Mouse (Mus musculus) limb, embryonic 11.5 days (tissue): Measurements from ENCODE around the gene Nectin2. TPM values are rescaled to one million over a fixed set of nuclear protein-coding genes. Genes with fewer than 3 reads are reported as not detected.
A peak's percentile ranks its signal among the peaks of the same experiment; 100 is the strongest.

ENCODE experiments used
- ATAC-seq: fragments of 200-750 bp; cut with Nextera tagmentation; 2 replicates; pipeline ENCODE4 v1.8.0; 2017; ENCODE audit warnings: low read depth; ENCODE audit not compliant: insufficient number of reproducible peaks, low FRiP score, low TSS enrichment
- DNase-seq: peaks from one replicate; pipeline ENCODE4 v3.0.0-alpha.2; 2015; ENCODE audit warnings: low spot score
- H3K27ac ChIP-seq: fragments of 300-500 bp; sonication (generic); replicated peaks from 2 replicates; pipeline ENCODE4 v1.5.1; 2014; ENCODE audit warnings: low read depth, mild to moderate bottlenecking, low read length
- H3K27me3 ChIP-seq: fragments of 300-500 bp; sonication (generic); 2 replicates; pipeline ENCODE4 v1.6.1; 2014; ENCODE audit warnings: mild to moderate bottlenecking, low read length, mixed read lengths; ENCODE audit not compliant: control insufficient read depth, insufficient read depth
- H3K36me3 ChIP-seq: fragments of 300-500 bp; sonication (generic); 2 replicates; pipeline ENCODE4 v1.6.1; 2014; ENCODE audit warnings: mild to moderate bottlenecking, low read length, moderate library complexity, mixed read lengths; ENCODE audit not compliant: control insufficient read depth, insufficient read depth
- H3K4me1 ChIP-seq: fragments of 300-500 bp; sonication (generic); 2 replicates; pipeline ENCODE4 v1.6.1; 2014; ENCODE audit warnings: low read length, mixed read lengths; ENCODE audit not compliant: control insufficient read depth, insufficient read depth
- H3K4me2 ChIP-seq: fragments of 300-500 bp; sonication (generic); 2 replicates; pipeline ENCODE4 v1.6.1; 2014; ENCODE audit warnings: low read depth, mild to moderate bottlenecking, moderate library complexity; ENCODE audit not compliant: severe bottlenecking
- H3K4me3 ChIP-seq: fragments of 300-500 bp; sonication (generic); 2 replicates; pipeline ENCODE4 v1.5.1; 2014; ENCODE audit warnings: low read depth, low read length
- H3K9ac ChIP-seq: fragments of 300-500 bp; sonication (generic); 2 replicates; pipeline ENCODE4 v1.6.1; 2014; ENCODE audit warnings: mild to moderate bottlenecking, low read length
- H3K9me3 ChIP-seq: fragments of 300-500 bp; sonication (generic); 2 replicates; pipeline ENCODE4 v1.6.1; 2016; ENCODE audit warnings: low read length; ENCODE audit not compliant: control insufficient read depth
- WGBS: fragments of 180-500 bp; shearing (Covaris S2); extraction: QIAGEN DNeasy Blood & Tissue Kit; methylation state at CpG from one replicate; pipeline ENCODE4 v1.1.7; 2014; 5-methylcytosine and 5-hydroxymethylcytosine counted together
- polyA plus RNA-seq: library from polyadenylated mRNA; unstranded; fragments of >200 nt; fragmentation: Nextera tagmentation; extraction: Ambion mirVana; gene quantifications from 2 replicates; pipeline ENCODE4 v1.2.1, GENCODE M21; 2014

Nectin2 gene
- polyA plus RNA-seq, 1 experiment from 2014 or later, result 63.2 TPM

GRCm38 (mm10) chr7:19677872-19678271 is 72.4 kb downstream of the Nectin2 start, which contains the start of gene Apoc2:
Gene Apoc2, minus strand, starts transcription at chr7:19677941.
- Histone ChIP-seq H3K36me3 (no peaks in the 10 kb centered on the region), H3K27ac (no peak within 1 kb of the TSS), H3K4me2 (no peak within 1 kb of the TSS), H3K4me3 (no peak within 1 kb of the TSS), H3K27me3 (no peaks in the 10 kb centered on the region), H3K4me1 (no peaks in the 10 kb centered on the region), H3K9ac (no peak within 1 kb of the TSS), H3K9me3 (no peaks in the 10 kb centered on the region)
- ATAC-seq (no peak), DNase-seq (no peak)
- 76% methylated on average over 8 of the region's 8 CpGs for WGBS

DNA sequence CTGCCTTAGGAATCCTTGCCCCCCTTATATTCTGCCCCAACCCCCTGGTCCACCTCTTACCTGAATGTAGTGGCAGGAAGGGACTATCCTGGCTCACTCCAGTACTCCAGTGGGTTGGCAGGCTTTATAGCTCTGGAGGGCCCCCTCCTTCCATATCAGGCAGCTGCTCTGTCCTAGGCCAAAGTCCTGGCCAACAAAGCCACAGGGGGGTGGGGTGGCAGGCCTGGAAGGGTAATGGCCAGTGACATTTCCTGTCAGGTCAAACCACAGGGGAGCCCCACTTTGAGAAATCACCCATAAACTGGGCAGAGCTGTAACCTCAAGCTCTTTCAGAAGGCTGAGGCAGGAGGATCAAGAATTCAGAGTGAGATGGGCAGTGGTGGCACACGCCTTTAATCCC is 73.6 kb downstream of the Nectin2 start:
- no peak overlapping the region for H3K27ac ChIP-seq
- ATAC-seq (no peak), DNase-seq (no peak)
- H3K36me3 ChIP-seq, result no peaks in the 10 kb centered on the region
- no peaks in the 10 kb centered on the region for H3K9me3 ChIP-seq
- no peak overlapping the region for H3K4me2 ChIP-seq
- WGBS, result 75% methylated on average over 1 of the region's 1 CpGs
- no peak overlapping the region for H3K4me3 ChIP-seq
- no peak overlapping the region for H3K9ac ChIP-seq
- no peaks in the 10 kb centered on the region for H3K27me3 ChIP-seq
- H3K4me1 ChIP-seq, result no peaks in the 10 kb centered on the region

GRCm38 (mm10) chr7:19675824-19676223 is 74.5 kb downstream of the Nectin2 start:
- Histone ChIP-seq H3K9me3 (no peaks in the 10 kb centered on the region), H3K27ac (no peak overlapping the region), H3K4me2 (no peak overlapping the region), H3K4me1 (no peaks in the 10 kb centered on the region), H3K9ac (no peak overlapping the region), H3K4me3 (no peak overlapping the region), H3K27me3 (no peaks in the 10 kb centered on the region), H3K36me3 (no peaks in the 10 kb centered on the region)
- DNase-seq (no peak), ATAC-seq (no peak)
- WGBS, result 82% methylated on average over 10 of the region's 10 CpGs

DNA sequence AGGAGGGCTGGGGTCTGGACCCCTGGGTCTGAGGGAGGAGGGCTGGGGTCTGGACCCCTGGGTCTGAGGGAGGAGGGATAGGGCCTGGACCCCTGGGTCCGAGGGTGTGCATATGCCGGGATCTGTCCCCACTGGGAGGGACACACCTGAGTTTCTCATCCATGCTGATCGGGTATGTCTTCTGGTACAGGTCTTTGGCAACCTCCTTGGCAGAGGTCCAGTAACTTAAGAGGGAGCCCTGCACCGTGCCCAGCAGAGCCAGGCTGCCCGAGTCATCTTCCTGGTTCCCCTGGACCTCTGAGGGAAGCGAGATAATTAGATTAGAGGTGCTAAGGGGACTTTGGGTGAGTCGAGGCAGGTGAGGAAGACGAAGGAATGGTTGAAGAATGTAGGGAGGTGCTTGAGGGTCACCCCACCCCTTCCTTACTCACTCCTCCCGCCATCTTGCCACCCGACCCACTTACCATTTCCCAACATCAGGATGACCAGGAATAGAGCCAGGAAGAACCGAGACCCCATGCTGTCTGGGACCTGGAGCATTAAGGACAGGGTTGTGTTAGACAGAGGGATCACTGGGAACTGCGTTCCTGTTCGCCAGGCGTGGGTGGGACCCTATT is 77.1 kb downstream of the Nectin2 start:
- no peak for ATAC-seq
- 68% methylated on average over 14 of the region's 14 CpGs for WGBS
- no peaks in the 10 kb centered on the region for H3K9me3 ChIP-seq

GRCm38 (mm10) chr7:19671511-19671910 is 78.8 kb downstream of the Nectin2 start:
- DNase-seq (no peak), ATAC-seq (no peak)
- 72% methylated on average over 10 of the region's 10 CpGs for WGBS
- no peaks in the 10 kb centered on the region for H3K4me1 ChIP-seq
- H3K36me3 ChIP-seq, result no peaks in the 10 kb centered on the region
- no peaks in the 10 kb centered on the region for H3K27me3 ChIP-seq
- H3K9me3 ChIP-seq, result no peaks in the 10 kb centered on the region
- H3K9ac ChIP-seq, result no peak overlapping the region
- no peak overlapping the region for H3K27ac ChIP-seq
- no peak overlapping the region for H3K4me2 ChIP-seq
- H3K4me3 ChIP-seq, result no peak overlapping the region

More for the DNA sequence above, 77.1 kb downstream of the Nectin2 start:
- Histone ChIP-seq H3K27ac (no peak overlapping the region), H3K4me1 (no peaks in the 10 kb centered on the region), H3K4me2 (no peak overlapping the region), H3K27me3 (no peaks in the 10 kb centered on the region), H3K36me3 (no peaks in the 10 kb centered on the region), H3K9ac (no peak overlapping the region), H3K4me3 (no peak overlapping the region)
- DNase-seq, result no peak

DNA sequence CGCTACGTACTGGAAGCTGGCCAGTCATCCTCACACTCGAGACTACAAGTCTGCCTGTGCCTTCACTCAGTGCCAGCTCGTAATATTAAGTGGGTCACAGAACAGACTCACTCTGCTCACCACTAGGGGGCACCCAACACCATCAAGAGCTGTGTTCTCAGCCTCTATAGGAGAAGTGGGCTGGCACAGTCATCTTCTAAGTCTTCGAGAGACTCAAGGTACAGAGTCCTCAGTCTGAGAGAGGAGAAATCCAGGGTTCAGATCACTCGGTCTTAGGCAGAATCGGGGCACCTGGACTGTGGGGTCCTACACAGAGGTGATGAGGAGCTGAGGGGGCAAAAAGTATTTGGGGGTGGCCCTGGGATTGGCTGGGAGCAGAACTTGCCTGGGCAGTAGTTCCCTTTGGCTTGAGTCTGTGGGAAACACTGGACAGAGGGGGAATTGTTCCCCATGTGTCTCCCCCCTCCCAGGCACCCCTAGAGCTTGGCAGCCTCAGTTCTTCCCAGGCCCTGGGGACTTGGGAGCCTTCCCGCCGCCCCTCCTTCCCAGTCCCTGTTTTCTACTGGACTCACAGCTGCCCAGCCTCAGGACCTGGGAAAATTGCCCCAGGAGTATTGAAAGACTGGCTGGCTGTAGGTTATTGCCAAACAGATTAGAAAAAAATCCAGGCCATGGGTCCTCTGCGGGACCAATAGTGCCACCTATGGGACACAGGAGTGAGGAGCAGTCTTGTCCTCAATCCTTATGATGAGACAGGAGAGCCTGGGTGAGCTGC is 81.1 kb downstream of the Nectin2 start:
- no peaks in the 10 kb centered on the region for H3K27me3 ChIP-seq
- no peak overlapping the region for H3K27ac ChIP-seq
- H3K4me2 ChIP-seq, result peak overlapping the region; percentile 25
- DNase-seq, result peak; percentile 92
- no peaks in the 10 kb centered on the region for H3K9me3 ChIP-seq
- H3K36me3 ChIP-seq, result no peaks in the 10 kb centered on the region
- H3K9ac ChIP-seq, result no peak overlapping the region
- H3K4me1 ChIP-seq, result 0 out of 2 replicates have a peak, but pooled peaks cover under 1% of the 10 kb centered on the region
- H3K4me3 ChIP-seq, result no peak overlapping the region
- 10% methylated on average over 10 of the region's 10 CpGs for WGBS
- ATAC-seq, result peak; percentile 57

- 85% methylated on average over 2 of the region's 2 CpGs for WGBS
- H3K27me3 ChIP-seq, result no peaks in the 10 kb centered on the region
- no peak for ATAC-seq
- no peak overlapping the region for H3K9ac ChIP-seq
- H3K36me3 ChIP-seq, result no peaks in the 10 kb centered on the region
- DNase-seq, result no peak
- no peaks in the 10 kb centered on the region for H3K9me3 ChIP-seq
- peaks cover 7% of the 10 kb centered on the region; the same call in 1 of the 2 replicates for H3K4me1 ChIP-seq
- no peak overlapping the region for H3K4me3 ChIP-seq
- H3K27ac ChIP-seq, result no peak overlapping the region
- no peak overlapping the region for H3K4me2 ChIP-seq
Observed at GRCm38 (mm10) chr7:19667434-19667833, 82.8 kb downstream of the Nectin2 start.

- no peak for ATAC-seq
- 64% methylated on average over 3 of the region's 3 CpGs for whole genome bisulfite sequencing
- no peak overlapping the region for H3K27ac ChIP-seq
Observed at GRCm38 (mm10) chr7:19666750-19667149, 83.5 kb downstream of the Nectin2 start.

More at GRCm38 (mm10) chr7:19666750-19667149, 83.5 kb downstream of the Nectin2 start:
- H3K9ac ChIP-seq, result no peak overlapping the region
- H3K9me3 ChIP-seq, result no peaks in the 10 kb centered on the region
- no peak overlapping the region for H3K4me2 ChIP-seq
- H3K4me1 ChIP-seq, result peaks cover 7% of the 10 kb centered on the region; the same call in 1 of the 2 replicates
- H3K4me3 ChIP-seq, result no peak overlapping the region
- DNase-seq, result no peak
- H3K27me3 ChIP-seq, result no peaks in the 10 kb centered on the region
- H3K36me3 ChIP-seq, result no peaks in the 10 kb centered on the region; the same call in 1 of the 2 replicates
